Mouse (Mus musculus) gastrocnemius, postnatal 14 days (tissue): ENCODE data around the gene Elf3. TPM values are rescaled to one million over a fixed set of nuclear protein-coding genes. Genes with fewer than 3 reads are reported as not detected.

ENCODE experiments used
- total RNA-seq, 2 experiments: library from RNA; stranded (reverse); gene quantifications; 2 replicates each; pipeline ENCODE4 v1.2.3; 2021

Gene Elf3
- total RNA-seq, 2 experiments from 2014 or later, result 0.27 TPM; not detected in 1

Other genes with a start within 250 kb of the Elf3 start
- 1 to 10 TPM in 1 of 2 experiments, under 1 TPM in 1; 0.88 to 1.1 TPM for gene Lgr6, start 153.3 kb downstream of the Elf3 start, total RNA-seq
- gene Ptpn7, start 125.9 kb downstream of the Elf3 start, total RNA-seq, result under 1 TPM; 0.18 to 0.41 TPM
- gene Arl8a, start 111.7 kb downstream of the Elf3 start, total RNA-seq, result 10 to 100 TPM; 25.1 to 26.8 TPM
- gene Gpr37l1, start 90.9 kb downstream of the Elf3 start, total RNA-seq, result 1 to 10 TPM in 1 of 2 experiments, under 1 TPM in 1; 0.78 to 2.5 TPM
- 10 to 100 TPM; 10.4 TPM for gene Rnpep, start 25.5 kb upstream of the Elf3 start, total RNA-seq
- 100 to 1,000 TPM; 220 to 243 TPM for gene Timm17a, start 55.2 kb upstream of the Elf3 start, total RNA-seq
- gene Lmod1, start 66.2 kb upstream of the Elf3 start, total RNA-seq, result 1 to 10 TPM; 2.7 to 3.3 TPM
- 100 to 1,000 TPM; 223 to 271 TPM for gene Shisa4, start 116.7 kb upstream of the Elf3 start, total RNA-seq
- 10 to 100 TPM; 36.6 to 37.4 TPM for gene Ipo9, start 171.9 kb upstream of the Elf3 start, total RNA-seq